Mouse (Mus musculus) liver, embryonic 16.5 days (tissue): ENCODE data around the gene Smug1. TPM values are rescaled to one million over a fixed set of nuclear protein-coding genes. Genes with fewer than 3 reads are reported as not detected.

Experiments used
- ATAC-seq: fragments of 200-750 bp; cut with Nextera tagmentation; 2 replicates; pipeline ENCODE4 v1.8.0; 2017; ENCODE audit warnings: low read depth, mild to moderate bottlenecking, moderate number of reproducible peaks, moderate library complexity
- H3K27ac ChIP-seq: fragments of 300-500 bp; sonication (generic); 2 replicates; pipeline ENCODE4 v1.5.1; 2014; ENCODE audit warnings: mild to moderate bottlenecking, low read length
- H3K27me3 ChIP-seq: fragments of 300-500 bp; sonication (generic); 2 replicates; pipeline ENCODE4 v1.6.1; 2014; ENCODE audit warnings: low read depth, low read length, mixed read lengths; ENCODE audit not compliant: control insufficient read depth, insufficient read depth
- H3K36me3 ChIP-seq: fragments of 300-500 bp; sonication (generic); 2 replicates; pipeline ENCODE4 v1.6.1; 2014; ENCODE audit warnings: mild to moderate bottlenecking; ENCODE audit not compliant: control insufficient read depth, insufficient read depth
- H3K4me1 ChIP-seq: fragments of 300-500 bp; sonication (generic); 2 replicates; pipeline ENCODE4 v1.6.1; 2014; ENCODE audit warnings: low read depth, low read length, mixed read lengths; ENCODE audit not compliant: control insufficient read depth
- H3K4me2 ChIP-seq: fragments of 300-500 bp; sonication (generic); 2 replicates; pipeline ENCODE4 v1.6.1; 2014; ENCODE audit warnings: low read depth, low read length, mixed read lengths
- H3K4me3 ChIP-seq: fragments of 300-500 bp; sonication (generic); 2 replicates; pipeline ENCODE4 v1.5.1; 2014; ENCODE audit warnings: low read depth, mild to moderate bottlenecking, low read length
- H3K9ac ChIP-seq: fragments of 300-500 bp; sonication (generic); 2 replicates; pipeline ENCODE4 v1.6.1; 2014; ENCODE audit warnings: low read depth, low read length
- H3K9me3 ChIP-seq: fragments of 300-500 bp; sonication (generic); replicated peaks from 2 replicates; pipeline ENCODE4 v1.6.1; 2016; ENCODE audit warnings: low read length; ENCODE audit not compliant: control insufficient read depth
- WGBS: fragments of 180-500 bp; shearing (Covaris S2); extraction: QIAGEN DNeasy Blood & Tissue Kit; methylation state at CpG from one replicate; pipeline ENCODE4 v1.1.7; 2014; ENCODE audit not compliant: insufficient replicate concordance; 5-methylcytosine and 5-hydroxymethylcytosine counted together
- polyA plus RNA-seq: library from polyadenylated mRNA; unstranded; fragments of >200 nt; fragmentation: Nextera tagmentation; extraction: Ambion mirVana; gene quantifications from 2 replicates; pipeline ENCODE4 v1.2.1, GENCODE M21; 2015

Gene Smug1
- polyA plus RNA-seq, 1 experiment from 2014 or later: 5.8 TPM

- H3K4me1 ChIP-seq: peaks cover 19% of the 10 kb centered on the region
- H3K27me3 ChIP-seq: peaks cover 63% of the 10 kb centered on the region
- no peak for ATAC-seq
- no peaks in the 10 kb centered on the region for H3K9me3 ChIP-seq
- no peak overlapping the region for H3K9ac ChIP-seq
- no peak overlapping the region for H3K4me3 ChIP-seq
- no peaks in the 10 kb centered on the region for H3K36me3 ChIP-seq
- no peak overlapping the region for H3K4me2 ChIP-seq
- H3K27ac ChIP-seq: no peak overlapping the region
These were observed 13.5 kb upstream of the Smug1 start for GRCm38 (mm10) chr15:103180406-103180805.

DNA sequence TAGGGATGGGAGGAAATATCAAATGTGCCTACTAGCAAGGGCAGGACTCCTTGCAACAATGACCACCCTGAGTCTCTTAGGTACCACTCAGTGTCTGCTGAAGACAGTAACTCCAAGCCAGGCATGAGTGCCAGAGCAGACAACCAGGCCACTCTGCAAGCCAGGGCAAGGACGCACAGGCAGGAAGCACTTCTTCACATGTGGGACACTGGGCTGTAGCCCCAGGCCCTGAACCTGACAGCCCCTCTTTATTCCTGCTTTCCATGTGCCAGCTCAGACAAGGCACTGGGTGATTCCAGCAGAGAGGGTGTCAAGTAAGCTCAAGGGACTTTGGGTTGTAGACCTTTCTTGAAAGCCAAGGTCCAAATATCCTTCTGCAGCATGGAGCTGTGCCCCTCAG is 11.9 kb upstream of the Smug1 start:
- H3K27me3 ChIP-seq: peaks cover 70% of the 10 kb centered on the region

GRCm38 (mm10) chr15:103178137-103178536 is 11.2 kb upstream of the Smug1 start:
- H3K4me1 ChIP-seq: peaks cover 13% of the 10 kb centered on the region
- WGBS: 3% methylated on average over 12 of the region's 12 CpGs
- no peak overlapping the region for H3K4me3 ChIP-seq
- no peak overlapping the region for H3K4me2 ChIP-seq
- H3K9me3 ChIP-seq: no peaks in the 10 kb centered on the region
- no peaks in the 10 kb centered on the region for H3K36me3 ChIP-seq
- no peak for ATAC-seq
- peaks cover 70% of the 10 kb centered on the region for H3K27me3 ChIP-seq
- no peak overlapping the region for H3K9ac ChIP-seq
- no peak overlapping the region for H3K27ac ChIP-seq

More for the DNA sequence above, 11.9 kb upstream of the Smug1 start:
- H3K4me3 ChIP-seq: no peak overlapping the region
- peaks cover 19% of the 10 kb centered on the region for H3K4me1 ChIP-seq
- 38% methylated on average over 1 of the region's 1 CpGs for whole genome bisulfite sequencing
- H3K4me2 ChIP-seq: no peak overlapping the region
- no peak for ATAC-seq
- H3K27ac ChIP-seq: no peak overlapping the region
- no peak overlapping the region for H3K9ac ChIP-seq
- H3K36me3 ChIP-seq: no peaks in the 10 kb centered on the region
- no peaks in the 10 kb centered on the region for H3K9me3 ChIP-seq

- Histone ChIP-seq H3K4me3 (no peak overlapping the region), H3K4me1 (peaks cover 7% of the 10 kb centered on the region), H3K9me3 (no peaks in the 10 kb centered on the region), H3K36me3 (no peaks in the 10 kb centered on the region), H3K9ac (no peak overlapping the region), H3K4me2 (no peak overlapping the region), H3K27ac (no peak overlapping the region), H3K27me3 (peaks cover 71% of the 10 kb centered on the region)
- ATAC-seq: no peak
- WGBS: 5% methylated on average over 12 of the region's 12 CpGs
These were observed 10.7 kb upstream of the Smug1 start for GRCm38 (mm10) chr15:103177611-103178041.

DNA sequence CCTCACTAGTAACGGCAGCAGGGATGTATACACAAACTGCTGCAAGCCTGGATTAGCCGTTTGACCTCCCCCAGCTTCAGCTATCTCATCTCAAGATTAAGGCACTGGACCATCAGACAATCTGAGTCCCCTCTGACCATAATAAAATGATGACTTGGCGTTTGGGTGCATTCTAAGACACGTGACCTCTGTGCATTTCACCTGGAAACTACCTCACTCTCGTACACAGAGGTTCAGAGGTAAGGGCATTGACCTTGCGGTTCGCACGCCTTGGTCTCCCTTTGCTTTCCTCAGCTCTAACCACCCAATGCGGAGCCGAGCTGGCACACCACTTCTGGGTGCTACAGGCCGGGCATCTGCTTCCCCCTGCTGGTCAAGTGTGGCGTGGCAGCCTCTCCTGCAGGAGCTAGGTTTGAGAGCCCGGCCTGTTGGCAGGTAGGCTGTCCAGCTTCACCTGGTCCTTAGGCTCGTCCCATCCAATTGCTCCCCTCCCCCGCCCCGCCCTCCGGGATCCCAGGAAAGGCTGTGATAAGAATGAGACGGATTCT is 10.1 kb upstream of the Smug1 start:
- Histone ChIP-seq H3K9ac (no peak overlapping the region), H3K4me2 (no peak overlapping the region), H3K27ac (no peak overlapping the region), H3K27me3 (peaks cover 76% of the 10 kb centered on the region), H3K36me3 (no peaks in the 10 kb centered on the region), H3K4me3 (no peak overlapping the region), H3K4me1 (peaks cover 4% of the 10 kb centered on the region; the same call in 1 of the 2 replicates), H3K9me3 (no peaks in the 10 kb centered on the region)
- peak; percentile 54; the same call in 1 of the 2 replicates for ATAC-seq
- WGBS: 1% methylated on average over 18 of the region's 18 CpGs

- ATAC-seq: no peak
- Histone ChIP-seq H3K4me2 (no peak overlapping the region), H3K9me3 (no peaks in the 10 kb centered on the region), H3K4me3 (no peak overlapping the region), H3K27me3 (peaks cover 88% of the 10 kb centered on the region), H3K4me1 (peaks cover 13% of the 10 kb centered on the region), H3K27ac (no peak overlapping the region), H3K9ac (no peak overlapping the region), H3K36me3 (no peaks in the 10 kb centered on the region)
- 62% methylated on average over 5 of the region's 5 CpGs for WGBS
These were observed 6.4 kb upstream of the Smug1 start for GRCm38 (mm10) chr15:103173251-103173650.

DNA sequence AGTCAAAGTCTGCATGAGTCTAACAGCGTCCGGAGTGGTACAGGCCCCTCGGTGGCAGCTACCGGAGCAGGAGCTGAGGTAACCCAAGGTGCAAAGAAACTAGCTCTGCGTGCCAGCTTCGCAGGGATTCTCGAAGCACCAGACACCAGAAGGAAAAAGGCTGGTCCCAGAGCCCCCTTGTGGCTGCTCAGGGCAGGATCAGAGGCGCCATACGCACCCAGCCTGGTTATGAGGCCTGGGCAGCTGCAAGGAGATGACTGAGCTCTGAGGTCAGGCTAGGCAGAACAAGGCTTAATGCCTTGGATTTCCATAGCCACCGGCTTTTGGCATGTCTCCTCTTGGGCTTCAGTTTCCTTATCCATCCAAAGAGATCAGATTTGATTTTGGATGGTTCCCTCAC is 5.6 kb upstream of the Smug1 start:
- Histone ChIP-seq H3K27me3 (peaks cover 89% of the 10 kb centered on the region), H3K4me3 (no peak overlapping the region), H3K4me2 (no peak overlapping the region), H3K27ac (no peak overlapping the region), H3K9me3 (no peaks in the 10 kb centered on the region), H3K36me3 (no peaks in the 10 kb centered on the region), H3K9ac (no peak overlapping the region), H3K4me1 (peaks cover 13% of the 10 kb centered on the region)
- ATAC-seq: no peak
- 5% methylated on average over 10 of the region's 10 CpGs for WGBS

DNA sequence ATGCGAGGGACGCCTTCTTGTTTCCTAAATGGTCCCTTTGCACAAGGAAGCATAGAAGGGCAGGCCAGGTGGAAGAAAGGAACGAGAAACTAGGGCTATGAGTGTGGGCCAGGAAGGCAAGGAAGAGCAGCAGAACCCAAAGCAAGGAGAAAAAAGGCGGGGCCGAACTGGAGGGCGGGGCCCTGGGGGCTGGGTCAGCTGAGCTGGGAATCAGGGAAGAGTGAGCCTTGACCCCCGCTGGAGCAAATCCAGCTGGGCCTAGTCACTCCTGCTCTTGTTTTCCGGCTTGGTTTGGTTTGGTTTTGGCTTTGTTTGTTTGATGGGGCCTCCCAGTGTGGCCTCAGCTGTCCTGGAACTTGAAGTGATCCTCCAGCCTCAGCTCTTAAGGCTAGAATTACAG is 4.4 kb upstream of the Smug1 start:
- H3K4me2 ChIP-seq: no peak overlapping the region
- H3K27me3 ChIP-seq: peaks cover 96% of the 10 kb centered on the region
- ATAC-seq: no peak
- WGBS: 15% methylated on average over 8 of the region's 8 CpGs
- H3K4me1 ChIP-seq: peaks cover 9% of the 10 kb centered on the region
- H3K36me3 ChIP-seq: no peaks in the 10 kb centered on the region
- H3K27ac ChIP-seq: no peak overlapping the region
- no peak overlapping the region for H3K4me3 ChIP-seq
- no peak overlapping the region for H3K9ac ChIP-seq
- H3K9me3 ChIP-seq: no peaks in the 10 kb centered on the region

DNA sequence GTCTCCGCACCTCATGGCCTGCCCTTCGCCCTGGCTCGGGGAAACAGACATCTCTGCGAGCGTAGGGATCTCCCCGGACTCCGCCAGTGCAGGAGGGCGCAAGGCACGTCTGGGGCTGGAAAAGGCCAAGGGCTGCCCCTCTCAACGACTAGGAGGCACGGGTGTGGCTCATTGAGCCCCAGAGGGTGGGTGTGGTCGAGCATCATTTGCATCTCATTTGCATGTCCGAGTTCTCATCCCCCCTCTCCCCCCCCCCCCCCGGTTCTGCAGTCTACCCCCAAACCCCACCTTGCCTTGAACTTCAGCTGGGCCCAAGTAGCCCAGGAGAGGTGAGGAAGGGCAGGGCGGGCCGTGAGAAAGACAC is 3.4 kb upstream of the Smug1 start:
- H3K4me1 ChIP-seq: peaks cover 10% of the 10 kb centered on the region
- no peak overlapping the region for H3K9ac ChIP-seq
- ATAC-seq: no peak
- WGBS: 5% methylated on average over 15 of the region's 16 CpGs
- no peaks in the 10 kb centered on the region for H3K9me3 ChIP-seq
- H3K4me2 ChIP-seq: peak overlapping the region; percentile 18; the same call in 1 of the 2 replicates
- no peaks in the 10 kb centered on the region for H3K36me3 ChIP-seq
- H3K27ac ChIP-seq: no peak overlapping the region
- H3K27me3 ChIP-seq: peaks cover 88% of the 10 kb centered on the region
- no peak overlapping the region for H3K4me3 ChIP-seq
